Mouse (Mus musculus) cerebellum, adult 8-10 months (tissue): ENCODE data around the gene Uts2b.
A peak's percentile ranks its signal among the peaks of the same experiment; 100 is the strongest.

ENCODE experiments used
- DNase-seq: peaks from one replicate; pipeline ENCODE4 v3.0.0; 2022

Gene Uts2b

DNA sequence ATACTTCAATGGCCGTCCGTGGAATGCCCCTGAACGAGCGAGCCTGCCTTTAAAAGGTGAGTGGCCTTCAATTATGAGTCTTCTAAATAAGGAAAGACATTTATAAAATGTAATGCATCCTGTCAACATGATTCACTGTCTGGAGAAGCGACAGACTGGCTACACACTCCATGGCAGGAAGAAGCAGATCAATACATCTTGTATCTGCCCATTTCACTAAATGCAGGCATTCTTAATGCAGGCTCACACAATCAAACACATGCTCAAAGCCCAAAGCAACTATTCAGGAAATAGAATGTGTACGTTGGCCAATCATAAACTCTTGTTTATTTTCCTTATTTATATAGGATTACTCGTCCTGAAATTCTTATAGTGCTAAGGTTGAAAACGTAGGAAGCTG lies at the start of gene Uts2b:
TSS of gene Uts2b (minus strand) at position 49 of the 400 bp plus-strand sequence.
- DNase-seq: no peak

DNA sequence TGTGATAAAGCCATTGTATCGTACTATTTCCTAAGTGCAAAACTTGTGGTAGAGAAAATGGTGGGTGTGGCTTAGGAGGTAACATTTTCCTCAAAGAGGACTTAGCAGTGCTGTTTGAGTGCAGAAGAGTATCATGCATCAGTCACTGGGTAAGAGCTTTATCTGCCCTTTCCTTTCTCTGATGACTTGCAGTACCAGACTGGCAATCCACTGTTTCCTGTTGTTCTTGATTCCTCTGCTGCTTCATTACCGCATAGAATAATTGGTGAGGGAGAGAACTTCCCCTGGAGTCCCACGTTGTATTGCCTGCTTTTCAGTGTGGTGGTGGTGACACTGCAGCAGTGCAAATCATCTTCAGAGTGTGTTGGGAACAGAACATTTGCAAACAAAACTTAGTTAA lies 47.6 kb upstream of the Uts2b start:
- DNase-seq: no peak

DNA sequence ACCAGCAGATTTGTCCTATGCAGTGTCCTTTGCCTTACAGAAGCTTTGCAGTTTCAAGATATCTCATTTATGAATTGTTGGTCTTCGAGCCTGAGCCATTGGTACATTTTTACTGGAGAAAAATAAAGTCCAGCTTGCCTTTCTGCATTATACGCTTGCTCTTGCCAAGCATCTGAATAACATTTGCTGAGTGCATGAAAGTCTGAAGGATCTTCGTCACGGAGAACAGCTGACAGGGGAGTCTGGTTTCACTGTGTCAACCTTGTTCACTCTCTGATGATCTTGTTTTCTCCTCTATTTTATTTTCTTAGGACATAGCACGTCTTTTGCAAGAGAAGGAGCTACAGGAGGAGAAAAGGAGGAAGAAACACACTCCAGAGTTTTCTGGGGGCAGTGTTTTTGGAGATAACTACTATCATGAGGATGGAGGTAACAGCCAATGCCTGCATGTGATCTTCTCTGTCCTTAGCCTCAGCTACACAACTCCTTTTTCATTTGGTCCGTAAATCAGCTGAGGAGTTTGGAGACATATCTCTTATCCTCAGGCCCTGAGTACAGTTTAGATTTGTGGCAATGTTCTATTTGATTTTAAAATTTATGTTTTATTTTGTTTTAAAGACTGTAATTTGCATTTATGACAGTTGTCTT lies 47.0 kb upstream of the Uts2b start:
- DNase-seq: no peak

DNA sequence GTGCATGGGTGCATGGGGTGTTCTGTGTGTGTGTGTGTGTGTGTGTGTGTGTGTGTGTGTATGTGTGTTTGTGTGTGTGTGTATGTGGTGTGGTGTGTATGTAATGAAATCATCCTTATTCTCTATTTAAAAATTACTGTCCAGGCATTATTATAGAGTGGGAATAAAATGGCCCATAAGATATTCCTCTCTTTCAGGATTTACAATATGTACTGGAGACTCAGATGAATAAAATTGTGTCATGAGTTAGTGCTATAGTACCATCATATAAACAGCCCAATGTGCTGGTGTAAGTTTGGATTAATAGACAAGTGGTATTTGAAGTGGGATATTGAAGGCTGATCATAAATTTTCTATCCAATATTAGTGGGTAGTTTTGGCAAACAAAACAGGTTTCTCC lies 34.1 kb upstream of the Uts2b start:
- DNase-seq: no peak

DNA sequence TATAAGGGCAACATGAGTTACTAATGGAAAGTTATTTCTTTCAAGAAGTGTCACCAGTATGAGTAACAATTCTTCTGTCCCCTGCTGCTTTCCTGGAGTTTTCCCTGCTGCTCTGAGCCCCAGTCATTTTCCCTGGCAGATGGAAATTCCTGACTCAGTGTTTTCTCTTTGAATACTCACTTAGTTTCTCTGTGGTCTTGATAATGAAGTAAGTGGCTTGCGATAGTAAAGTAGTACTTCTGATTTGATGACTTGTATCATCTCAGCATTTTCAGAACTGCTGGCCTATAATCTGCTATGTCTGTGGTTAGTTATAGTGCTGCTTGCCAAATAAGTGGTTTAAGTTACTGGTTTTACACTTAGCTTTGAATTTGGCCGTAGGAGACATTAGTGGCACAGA lies 31.5 kb upstream of the Uts2b start:
- DNase-seq: no peak

DNA sequence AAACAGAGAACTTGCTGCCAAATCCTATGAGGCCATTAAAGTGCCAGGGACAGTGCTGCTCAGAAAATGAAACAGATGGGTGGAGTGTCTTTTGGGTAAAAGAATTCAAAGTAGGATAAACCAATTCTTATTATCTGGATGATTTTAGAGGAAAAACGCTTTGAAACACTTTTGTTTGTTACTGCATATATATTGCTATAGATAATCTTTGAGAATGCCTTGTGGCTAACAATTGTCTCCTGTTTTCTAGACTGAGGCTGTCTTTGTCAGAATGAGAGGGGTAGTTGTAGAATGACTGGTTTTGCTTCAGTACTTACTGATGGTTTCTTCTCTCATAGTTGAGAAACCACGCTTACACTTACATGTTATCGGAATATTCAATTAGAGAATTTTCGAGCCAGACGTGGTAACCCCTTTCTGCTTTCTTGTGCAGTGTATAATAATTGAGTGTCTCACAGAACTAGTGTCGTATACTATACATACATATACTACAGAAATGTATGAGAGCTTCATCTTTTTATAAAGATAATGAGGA lies 29.7 kb upstream of the Uts2b start:
- DNase-seq: no peak

DNA sequence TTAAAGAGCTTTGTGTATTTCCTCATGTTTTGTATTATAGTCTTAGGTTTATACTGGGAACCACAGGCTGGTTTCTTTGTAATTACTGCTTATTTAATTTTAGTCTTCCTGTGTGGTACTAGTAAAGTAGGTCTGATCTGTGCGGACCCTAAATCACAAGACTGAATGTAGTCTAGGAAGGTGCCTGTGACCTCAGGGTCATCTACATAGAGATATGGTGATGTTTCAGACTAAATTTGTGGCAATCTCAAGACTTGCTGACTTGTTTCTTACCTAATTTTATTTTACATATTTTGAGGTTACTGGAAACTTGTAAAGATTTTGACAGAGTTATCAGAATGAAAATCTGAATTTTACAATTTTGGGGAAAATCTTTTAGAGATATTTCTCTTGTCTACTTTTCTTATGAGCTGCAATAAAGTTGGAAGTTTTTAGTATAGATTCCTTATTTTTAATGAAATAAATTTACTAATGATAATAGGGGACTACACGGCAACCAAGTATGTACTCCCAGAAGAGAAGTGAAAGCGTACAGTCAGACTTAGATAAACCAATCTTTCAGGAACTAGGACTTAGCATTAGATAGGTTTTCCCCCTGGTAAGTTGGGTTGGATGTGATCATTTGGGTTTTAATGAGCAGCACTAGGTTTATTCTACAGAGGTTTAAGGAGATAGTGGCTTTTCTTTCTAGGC lies 29.1 kb upstream of the Uts2b start:
- no peak for DNase-seq

DNA sequence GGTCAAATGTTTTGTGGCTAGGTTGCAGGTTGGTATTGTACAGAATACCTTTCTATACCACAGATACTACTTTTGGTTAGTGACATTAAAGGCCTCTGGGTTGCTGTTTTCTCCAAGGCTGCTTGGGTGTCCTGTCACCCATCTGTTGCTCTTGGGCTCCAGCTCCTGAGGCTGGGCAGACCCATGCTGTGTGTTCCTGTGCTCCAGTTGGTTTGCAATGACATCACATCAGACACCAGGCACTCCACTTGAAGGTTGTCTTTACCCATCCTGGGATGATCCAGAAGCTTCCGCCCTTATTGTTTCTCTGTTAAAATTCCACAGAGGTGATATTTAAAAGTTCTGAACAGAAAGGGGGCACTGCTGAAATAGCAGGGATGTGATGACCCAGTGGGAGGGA lies 26.9 kb upstream of the Uts2b start:
- peak; percentile 10 for DNase-seq

DNA sequence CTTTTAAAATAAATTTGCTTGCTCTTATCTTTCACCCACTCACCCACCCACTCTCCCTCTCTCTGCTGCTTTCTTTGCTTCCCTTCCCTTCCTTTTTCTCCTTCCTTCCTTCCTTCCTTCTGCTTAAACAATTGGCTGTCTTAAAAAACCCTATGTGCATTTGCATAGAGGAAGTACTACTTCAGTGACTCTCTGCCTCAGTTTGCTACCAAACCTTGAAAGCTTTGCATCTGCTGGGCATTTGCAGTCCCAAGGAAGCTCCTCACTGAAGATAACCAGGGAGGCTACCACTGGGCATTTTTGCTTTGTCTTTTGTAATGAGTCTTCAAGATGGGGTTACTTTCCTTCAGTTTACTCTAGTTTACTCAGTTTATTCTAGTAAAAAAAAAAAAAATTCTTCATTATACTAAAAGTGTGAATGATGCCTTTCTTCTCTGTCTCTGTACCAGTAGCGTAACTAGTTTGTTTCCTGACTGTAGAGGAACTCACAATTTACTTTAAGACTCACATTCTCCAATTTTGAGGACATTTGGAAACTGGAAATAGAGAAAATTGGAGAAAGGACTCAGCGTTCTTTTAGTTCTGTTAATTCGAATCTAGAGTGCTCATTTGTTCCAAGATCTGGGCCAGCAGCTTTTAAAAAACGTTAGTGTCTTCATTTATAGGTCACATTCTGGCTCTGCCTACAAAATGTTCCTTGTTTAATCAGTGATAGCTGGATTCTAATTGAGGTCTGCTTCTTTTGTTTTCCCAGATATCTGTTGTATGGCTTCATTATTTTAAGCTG lies 25.4 kb upstream of the Uts2b start:
- no peak for DNase-seq

DNA sequence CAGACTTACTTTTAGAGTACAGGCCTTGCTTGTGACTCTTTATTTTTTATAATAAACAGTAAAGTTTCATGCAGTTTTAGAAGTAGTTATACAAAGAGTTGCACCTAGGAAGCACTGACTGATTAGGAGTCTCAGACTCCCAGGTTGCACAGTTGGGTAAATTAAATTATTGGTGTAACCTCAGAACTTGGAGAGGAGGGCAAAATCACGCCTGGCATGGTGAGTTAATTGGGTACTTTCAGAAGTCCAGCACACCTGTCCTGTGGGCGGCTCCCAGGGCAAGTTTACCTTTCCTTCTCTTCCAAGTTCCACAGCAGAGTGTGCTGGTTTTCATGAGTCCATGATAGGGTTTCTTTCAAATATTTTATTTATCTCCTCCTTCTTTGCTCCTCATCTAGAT lies 21.8 kb upstream of the Uts2b start:
- DNase-seq: no peak

DNA sequence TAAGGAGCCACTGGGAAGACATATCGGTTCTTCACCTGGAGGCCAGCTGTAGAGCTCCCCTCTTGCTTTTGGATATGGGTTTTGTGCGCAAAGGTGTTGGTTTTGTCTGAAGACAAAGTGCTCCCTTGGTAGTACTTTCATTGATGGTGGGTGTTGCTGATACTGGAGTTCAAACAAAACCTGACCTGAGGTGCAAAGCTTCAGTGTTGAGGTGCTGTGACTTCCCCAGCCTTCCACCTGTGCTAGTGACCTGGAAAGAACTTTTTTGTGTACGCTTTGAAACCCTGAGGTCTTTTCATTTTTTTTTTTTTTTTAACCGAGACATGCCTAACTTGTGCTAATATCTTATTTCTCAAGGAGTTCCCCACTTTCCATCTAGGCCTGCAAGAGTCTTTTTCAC lies 20.3 kb upstream of the Uts2b start:
- no peak for DNase-seq

DNA sequence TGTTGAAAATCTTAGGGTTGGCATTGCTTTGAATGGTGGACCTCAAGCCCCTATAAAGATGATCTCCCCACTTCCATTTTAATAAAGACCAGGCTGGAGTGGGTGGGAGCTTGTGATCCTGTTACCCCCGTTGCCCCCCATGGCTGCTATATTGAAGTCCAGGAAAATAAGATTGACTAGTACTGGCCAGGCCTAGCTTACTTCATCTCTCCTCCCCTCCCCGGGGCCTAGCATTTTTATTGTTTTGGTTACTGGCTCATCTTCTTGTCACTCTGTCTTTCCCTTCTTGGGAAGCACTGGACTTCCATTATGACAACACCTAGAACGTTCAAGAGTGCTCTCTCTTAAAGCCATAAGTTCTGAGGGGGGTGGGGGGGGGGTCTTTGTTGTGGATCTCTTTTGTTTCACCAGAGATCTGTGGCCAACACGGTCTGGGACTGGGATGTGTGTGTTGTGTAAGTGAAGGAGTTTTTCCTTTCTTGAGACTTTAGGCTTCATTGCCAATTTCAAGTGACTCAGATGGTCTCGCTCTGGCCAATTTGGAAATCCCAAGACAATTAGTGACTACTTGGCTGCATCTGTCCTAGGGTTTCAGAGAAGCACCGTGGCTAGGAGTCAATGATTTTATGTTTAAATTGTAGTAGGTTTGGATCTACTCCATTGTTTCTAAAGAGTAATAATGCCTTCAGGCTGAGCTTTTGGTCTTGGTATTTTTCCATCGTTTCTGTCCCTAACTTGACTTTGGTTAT lies 19.7 kb upstream of the Uts2b start:
- peak; percentile 19 for DNase-seq

DNA sequence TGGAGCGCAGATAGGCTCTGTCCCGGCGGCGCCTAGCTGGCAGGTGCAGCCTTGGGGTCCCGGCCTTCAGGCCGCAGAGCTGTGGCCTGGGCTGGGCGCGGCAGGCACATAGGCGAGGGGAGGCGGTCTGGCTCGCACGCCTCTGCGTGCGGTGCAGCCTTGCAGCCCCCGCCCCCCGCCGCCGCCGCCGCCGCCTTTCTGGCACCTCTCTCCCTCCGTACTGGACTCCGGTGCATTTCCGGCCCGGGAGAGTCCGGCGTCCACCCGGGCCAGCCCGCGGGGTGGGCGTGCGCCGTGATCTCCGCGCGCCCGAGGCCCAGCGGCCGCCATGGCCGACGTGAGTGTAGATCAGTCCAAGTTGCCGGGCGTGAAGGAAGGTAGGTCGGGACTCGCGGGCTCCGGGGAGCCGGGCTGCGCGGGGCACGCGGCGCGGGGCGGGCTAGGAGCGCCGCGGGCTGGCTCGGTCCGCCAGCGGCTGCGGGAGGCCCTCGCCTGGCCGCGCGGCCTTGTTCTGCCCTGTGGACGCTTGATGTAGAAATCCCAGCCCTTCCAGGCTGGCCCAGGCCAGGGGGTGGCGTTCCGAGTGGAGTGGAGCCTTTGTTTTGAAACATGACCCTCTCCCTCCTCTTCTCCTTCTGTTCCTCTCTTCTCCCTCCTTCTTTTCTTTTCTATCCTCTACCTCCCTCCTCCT lies 18.9 kb upstream of the Uts2b start, which contains the start of gene Ccdc50:
TSS of gene Ccdc50 (plus strand) at position 109 of the 691 bp plus-strand sequence.
- DNase-seq: peak; percentile 79

DNA sequence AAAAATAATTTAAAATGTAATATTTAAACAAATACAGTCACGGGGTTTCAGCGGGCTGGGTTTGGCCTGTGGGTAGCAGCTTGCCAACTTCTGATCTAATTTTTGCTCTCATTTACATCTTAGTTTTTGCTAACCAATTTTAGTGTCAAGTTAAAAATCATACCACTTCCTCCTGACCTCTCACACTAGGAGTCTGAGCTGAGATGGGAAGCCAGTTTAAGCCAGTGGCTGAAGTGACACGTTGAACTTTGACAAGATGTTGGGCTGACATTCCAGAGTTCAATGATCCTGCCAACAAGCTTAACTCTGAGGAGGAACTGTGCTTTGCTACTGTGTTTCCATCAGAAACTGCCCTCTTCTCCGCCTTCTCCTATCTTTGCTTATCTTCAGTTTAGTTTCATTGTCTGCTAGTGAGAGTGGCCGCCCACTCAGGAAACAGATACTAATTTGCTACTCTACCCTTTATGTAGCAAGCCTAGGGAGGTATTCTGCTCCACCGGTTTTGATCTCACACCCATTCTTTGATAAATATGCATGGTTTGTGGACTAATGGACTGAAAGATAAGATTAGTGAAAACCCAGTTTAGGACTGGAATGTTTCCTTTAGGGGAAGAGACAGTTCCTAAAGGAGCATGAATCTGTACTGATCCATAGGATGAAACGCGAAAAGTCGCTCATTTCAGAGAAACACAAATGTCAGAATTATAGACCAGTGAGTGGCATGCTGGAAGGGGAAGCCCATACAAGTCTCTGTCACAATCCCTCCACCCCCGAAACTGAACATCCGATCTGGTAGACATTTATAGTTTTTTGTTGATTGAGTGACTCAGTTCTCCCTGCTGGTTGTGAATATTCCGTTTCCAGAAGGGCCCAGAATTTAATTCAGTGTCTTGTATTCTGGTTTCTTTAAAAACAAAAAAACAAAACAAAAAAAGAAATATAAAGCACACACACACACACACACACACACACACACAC lies 17.9 kb upstream of the Uts2b start:
- peak; percentile 11 for DNase-seq

DNA sequence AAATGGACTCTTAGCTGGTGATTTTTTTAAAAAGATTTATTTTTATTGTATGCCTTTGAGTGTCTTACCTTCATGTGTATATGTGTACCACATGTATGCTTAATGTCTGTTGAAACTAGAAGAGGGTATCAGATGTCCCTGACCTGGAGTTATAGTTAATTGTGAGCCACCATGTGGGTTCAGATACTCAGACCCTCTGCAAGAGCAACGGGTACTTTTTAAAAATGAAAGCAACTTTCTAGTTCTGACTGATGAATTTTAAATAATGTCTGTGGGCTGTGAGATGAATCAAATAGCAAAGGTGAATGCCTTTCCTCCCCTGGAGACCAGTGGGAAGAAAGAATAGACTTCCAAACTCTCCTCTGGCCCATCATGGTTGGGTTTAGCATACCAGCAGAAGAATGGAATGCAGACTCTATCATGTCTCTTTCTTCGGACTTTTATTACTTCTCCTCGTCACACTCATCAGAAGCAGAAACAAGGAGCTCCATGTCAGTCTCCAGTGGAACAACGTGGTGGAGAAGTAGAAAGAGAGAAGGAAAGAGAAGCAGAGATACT lies 16.9 kb upstream of the Uts2b start:
- no peak for DNase-seq

DNA sequence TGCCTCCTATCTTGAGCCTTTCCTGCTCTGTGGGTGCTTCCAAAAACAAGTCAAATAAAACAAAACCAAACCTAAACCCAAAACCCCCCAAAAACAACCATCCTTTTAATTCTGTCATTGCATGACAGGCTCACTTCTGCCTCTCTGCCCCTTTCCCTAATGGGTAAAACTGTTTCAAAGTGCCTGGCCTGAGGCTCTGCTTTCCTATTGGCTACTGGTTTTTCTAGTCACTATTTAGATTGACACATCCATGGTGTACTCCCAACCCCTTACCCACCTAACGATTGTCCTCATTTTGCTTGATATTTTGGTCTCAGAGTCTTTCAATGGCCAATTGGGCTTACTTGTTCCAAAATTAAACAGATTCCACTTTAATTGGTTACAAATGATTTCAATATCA lies 15.6 kb upstream of the Uts2b start:
- DNase-seq: no peak

DNA sequence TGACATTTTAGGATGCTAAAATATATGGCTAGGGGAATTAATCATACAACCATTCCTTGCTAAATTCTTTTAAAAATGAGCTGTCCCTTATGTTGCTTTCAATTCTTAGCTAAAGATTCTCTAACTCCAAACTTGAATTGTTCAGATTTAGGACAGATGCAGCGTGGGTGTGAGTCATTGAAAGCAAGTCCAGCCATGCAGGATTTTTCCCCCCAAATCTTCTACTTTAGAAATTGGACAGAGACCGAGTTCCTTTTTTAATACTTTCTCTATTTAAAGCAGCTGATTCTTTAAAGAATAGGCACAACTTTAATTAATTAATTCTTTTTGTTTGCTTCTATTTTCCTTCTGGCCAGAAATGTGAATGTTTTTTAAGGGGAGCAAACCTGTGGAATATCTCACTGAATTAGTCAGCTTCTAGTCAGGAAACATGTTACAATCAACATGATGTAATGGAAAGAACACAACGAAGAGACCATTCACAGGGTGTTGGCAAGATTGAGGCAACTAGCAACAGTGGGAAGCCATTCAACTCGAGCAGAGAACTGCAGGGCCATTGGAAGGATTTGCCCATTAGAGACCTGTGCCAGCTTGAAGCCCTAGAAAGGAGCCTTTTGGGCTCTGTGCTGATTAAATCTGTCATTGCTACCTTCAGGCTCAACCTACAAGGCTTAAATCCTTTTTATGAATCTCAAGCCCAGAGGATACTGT lies 15.0 kb upstream of the Uts2b start:
- no peak for DNase-seq

DNA sequence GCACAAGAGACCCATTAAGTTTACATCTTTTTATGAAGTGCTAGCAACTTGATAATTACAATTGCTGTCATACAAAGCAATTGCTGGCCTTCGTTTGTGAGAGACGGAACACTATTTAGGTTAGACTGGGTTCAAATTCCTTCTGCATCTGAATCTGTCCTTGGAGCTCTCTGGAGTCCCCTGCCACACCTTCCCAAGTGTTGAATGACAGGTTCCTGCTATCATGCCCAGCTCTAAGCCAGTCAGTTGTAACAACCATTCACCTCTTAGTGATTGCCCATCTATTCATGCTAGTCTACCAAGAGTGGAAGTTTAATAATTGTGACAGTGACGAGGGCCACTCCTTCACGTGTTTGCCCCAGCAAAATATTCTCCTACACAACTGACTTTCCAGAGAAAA lies 12.2 kb upstream of the Uts2b start:
- no peak for DNase-seq

DNA sequence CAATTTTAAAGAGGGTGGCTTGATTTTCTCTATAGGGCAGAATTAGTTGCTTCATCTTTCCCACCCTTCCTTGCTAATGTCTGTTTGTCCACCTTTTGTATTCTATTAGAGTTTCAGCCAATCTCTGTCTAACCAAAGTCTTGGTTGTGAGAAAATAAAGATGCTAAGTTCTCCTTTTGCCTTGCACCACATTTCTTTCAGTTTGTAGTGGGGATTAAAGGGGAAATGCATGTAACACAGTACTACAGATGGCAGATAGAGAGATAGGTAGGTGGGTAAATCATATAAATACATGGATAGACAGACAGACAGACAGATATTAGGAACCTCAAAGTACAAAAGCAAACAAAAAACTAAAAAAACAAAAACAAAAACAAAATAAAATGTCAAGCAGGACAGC lies 6.5 kb upstream of the Uts2b start:
- DNase-seq: no peak

DNA sequence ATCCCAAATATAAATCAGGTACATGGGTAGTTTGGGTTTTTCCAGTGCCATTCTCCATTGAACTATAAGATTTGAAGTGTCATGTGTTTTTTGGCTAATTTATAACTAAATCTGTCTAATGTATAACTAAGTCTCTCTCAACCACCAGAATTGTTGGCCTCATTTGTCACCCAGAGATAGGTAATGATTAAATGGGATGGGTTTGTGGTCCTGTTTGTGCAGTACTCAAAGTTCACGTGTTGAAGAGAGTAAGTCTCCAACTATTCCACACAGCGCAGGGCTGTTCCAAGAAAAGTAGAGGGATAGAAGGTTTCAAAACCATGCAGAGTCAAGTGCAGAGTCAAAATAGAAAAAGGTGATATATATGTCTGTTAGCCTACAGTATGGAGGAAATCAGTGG lies 5.3 kb upstream of the Uts2b start:
- no peak for DNase-seq
